Mouse (Mus musculus) small intestine, adult 2 months (tissue): Measurements from ENCODE around the gene Gtpbp10. TPM values are rescaled to one million over a fixed set of nuclear protein-coding genes. Genes with fewer than 3 reads are reported as not detected.

Experiments used
- H3K27ac ChIP-seq: fragments of 200-500 bp; 2 replicates; pipeline ENCODE4 v1.5.1; 2012; ENCODE audit warnings: low read depth, low read length, control low read depth, inconsistent platforms; ENCODE audit not compliant: insufficient read depth
- H3K27me3 ChIP-seq: fragments of 200-500 bp; 2 replicates; pipeline ENCODE4 v1.6.1; 2012; ENCODE audit warnings: mild to moderate bottlenecking, moderate library complexity, low read length, inconsistent platforms; ENCODE audit not compliant: control insufficient read depth, insufficient read depth
- H3K36me3 ChIP-seq: fragments of 200-500 bp; 2 replicates; pipeline ENCODE4 v1.6.1; 2012; ENCODE audit warnings: mild to moderate bottlenecking, low read length, control low read depth, inconsistent platforms; ENCODE audit not compliant: control insufficient read depth, insufficient read depth
- H3K4me1 ChIP-seq: fragments of 200-500 bp; 2 replicates; pipeline ENCODE4 v1.6.1; 2012; ENCODE audit warnings: low read length, inconsistent platforms, mixed read lengths; ENCODE audit not compliant: control insufficient read depth, insufficient read depth, insufficient read length
- H3K4me3 ChIP-seq: fragments of 200-500 bp; 2 replicates; pipeline ENCODE4 v1.5.1; 2012; ENCODE audit warnings: low read depth, mild to moderate bottlenecking, control low read depth, inconsistent platforms, low read length, moderate library complexity
- CTCF ChIP-seq: fragments of 200-500 bp; IDR thresholded peaks from 2 replicates; pipeline ENCODE4 v1.5.1; 2012; ENCODE audit warnings: low read depth, mild to moderate bottlenecking, control low read depth, inconsistent platforms, low read length, moderate library complexity, mixed read lengths; ENCODE audit not compliant: insufficient replicate concordance, insufficient read length; ENCODE audit errors: extremely low read depth
- POLR2A ChIP-seq: fragments of 200-500 bp; IDR thresholded peaks from 2 replicates; pipeline ENCODE4 v1.6.1; 2012; ENCODE audit warnings: low read depth, mild to moderate bottlenecking, control low read depth, inconsistent platforms, low read length, moderate library complexity
- WGBS: fragments of 180-500 bp; shearing (Covaris S2); methylation state at CpG from one replicate; pipeline ENCODE4 v1.1.7; 2018; 5-methylcytosine and 5-hydroxymethylcytosine counted together
- polyA plus RNA-seq: library from polyadenylated mRNA; depleted of rRNA; stranded (reverse); fragments of >200 nt; gene quantifications from 2 replicates; pipeline ENCODE4 v1.2.3, GENCODE M21; 2012

The Gtpbp10 gene
- polyA plus RNA-seq, 1 experiment, result 0.46 TPM

DNA sequence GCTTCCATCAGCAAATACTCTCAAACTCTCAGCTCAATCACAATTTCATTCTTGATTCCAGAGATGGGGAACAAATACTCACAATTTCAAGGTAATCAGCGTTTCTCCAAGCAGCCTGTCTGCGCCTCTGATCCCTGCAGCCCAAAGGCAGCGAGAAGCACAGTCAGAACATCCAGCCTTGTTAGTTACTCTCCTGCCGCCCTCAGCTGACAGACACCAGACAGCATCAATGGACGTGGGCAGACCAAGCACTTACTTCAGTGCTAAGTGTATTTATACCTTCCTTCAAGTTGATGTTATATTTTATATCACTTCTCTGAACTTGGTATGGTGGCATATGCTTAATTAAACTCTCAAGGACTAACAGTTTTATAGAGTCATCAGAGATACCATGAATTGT lies 48.3 kb downstream of the Gtpbp10 start:
- H3K27ac ChIP-seq, result no peak overlapping the region
- H3K27me3 ChIP-seq, result no peaks in the 10 kb centered on the region
- no peak for TF ChIP-seq CTCF
- TF ChIP-seq POLR2A, result no peak
- no peaks in the 10 kb centered on the region for H3K4me1 ChIP-seq
- 0 out of 2 replicates have a peak, but pooled peaks cover 1% of the 10 kb centered on the region for H3K36me3 ChIP-seq
- no peak overlapping the region for H3K4me3 ChIP-seq
- 92% methylated on average over 5 of the region's 5 CpGs for WGBS

DNA sequence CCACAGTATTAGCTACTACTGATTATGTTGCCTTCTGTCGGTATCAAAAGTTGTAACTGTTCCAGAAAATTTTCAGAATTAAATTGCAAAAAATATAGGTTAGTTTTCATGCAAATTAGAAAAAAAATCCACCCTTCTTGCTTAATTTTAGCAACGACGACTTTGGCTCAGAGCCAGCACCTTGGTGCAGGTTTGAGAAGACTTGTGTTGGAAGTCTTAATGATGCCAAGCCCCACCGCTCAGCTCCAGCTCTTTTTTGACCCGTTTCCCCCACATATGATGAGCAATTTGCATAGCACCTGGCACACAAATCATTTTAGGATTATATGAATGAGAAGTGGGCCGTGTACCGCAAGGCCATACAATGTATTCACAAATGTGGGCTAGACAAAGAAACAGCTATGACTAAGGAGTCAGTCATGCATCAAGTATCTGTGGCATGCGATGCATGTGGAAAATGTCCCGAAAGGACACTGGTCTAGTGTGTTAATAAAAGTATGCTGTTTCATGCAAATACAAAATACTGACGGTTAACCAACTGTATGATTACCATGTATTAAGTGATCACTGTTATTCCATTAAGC lies 48.9 kb downstream of the Gtpbp10 start:
- H3K4me1 ChIP-seq, result no peaks in the 10 kb centered on the region
- 0 out of 2 replicates have a peak, but pooled peaks cover 1% of the 10 kb centered on the region for H3K36me3 ChIP-seq
- TF ChIP-seq POLR2A (no peak), CTCF (no peak)
- H3K4me3 ChIP-seq, result no peak overlapping the region
- no peak overlapping the region for H3K27ac ChIP-seq
- no peaks in the 10 kb centered on the region for H3K27me3 ChIP-seq
- WGBS, result 82% methylated on average over 10 of the region's 10 CpGs

DNA sequence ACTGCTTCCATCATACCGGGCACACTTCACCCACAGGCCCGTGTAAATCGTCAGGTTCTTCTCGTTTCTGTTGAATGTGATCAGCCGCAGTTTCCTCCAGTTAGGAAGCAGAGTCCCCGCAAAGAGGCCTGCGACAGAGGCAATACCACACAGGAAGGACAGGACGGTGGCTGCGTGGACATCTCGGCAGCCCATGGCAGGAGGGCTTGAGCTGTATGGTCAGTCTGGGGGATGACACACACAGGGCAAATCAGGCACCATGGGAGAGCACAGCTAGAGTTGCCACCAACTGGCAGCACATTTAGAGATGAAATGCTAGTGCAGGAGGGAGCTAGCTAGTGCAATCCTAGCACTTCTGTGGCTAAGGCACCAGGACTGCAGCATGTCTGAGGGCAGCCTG lies 51.1 kb downstream of the Gtpbp10 start:
- H3K27ac ChIP-seq, result no peak overlapping the region
- TF ChIP-seq CTCF, result no peak
- no peak for TF ChIP-seq POLR2A
- no peaks in the 10 kb centered on the region for H3K4me1 ChIP-seq
- H3K27me3 ChIP-seq, result no peaks in the 10 kb centered on the region
- H3K36me3 ChIP-seq, result peaks cover 5% of the 10 kb centered on the region; the same call in 1 of the 2 replicates
- H3K4me3 ChIP-seq, result no peak overlapping the region
- WGBS, result 93% methylated on average over 10 of the region's 10 CpGs

DNA sequence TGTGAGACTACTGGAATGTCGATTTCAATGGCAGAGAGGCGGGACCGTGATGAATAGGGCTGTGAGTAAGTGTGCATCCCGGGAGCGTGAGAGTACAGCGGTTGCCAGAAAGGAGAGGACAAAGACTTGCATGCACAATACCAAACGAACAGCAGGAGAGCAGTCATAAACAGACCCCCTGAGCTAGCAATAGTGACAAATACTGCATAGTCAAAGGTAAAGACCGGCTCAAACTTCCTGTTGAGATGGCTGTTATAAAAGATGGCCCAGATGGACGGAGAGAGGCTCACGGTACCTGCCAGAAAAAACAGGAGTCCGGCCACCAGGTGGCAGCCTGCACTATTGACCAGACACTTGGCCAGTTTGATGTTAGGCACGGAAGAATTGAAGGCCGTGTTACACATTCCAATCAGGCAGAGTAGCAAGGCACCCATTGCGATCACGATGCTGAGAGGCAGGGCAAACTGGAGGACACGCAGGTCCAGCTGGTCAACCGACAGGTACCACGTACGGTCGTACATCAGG lies 51.6 kb downstream of the Gtpbp10 start:
- Histone ChIP-seq H3K4me3 (no peak overlapping the region), H3K4me1 (no peaks in the 10 kb centered on the region), H3K27me3 (no peaks in the 10 kb centered on the region), H3K27ac (no peak overlapping the region), H3K36me3 (peaks cover 5% of the 10 kb centered on the region; the same call in 1 of the 2 replicates)
- no peak for TF ChIP-seq POLR2A
- peak; percentile 72; the same call in 1 of the 2 replicates for TF ChIP-seq CTCF
- WGBS, result 51% methylated on average over 20 of the region's 20 CpGs

DNA sequence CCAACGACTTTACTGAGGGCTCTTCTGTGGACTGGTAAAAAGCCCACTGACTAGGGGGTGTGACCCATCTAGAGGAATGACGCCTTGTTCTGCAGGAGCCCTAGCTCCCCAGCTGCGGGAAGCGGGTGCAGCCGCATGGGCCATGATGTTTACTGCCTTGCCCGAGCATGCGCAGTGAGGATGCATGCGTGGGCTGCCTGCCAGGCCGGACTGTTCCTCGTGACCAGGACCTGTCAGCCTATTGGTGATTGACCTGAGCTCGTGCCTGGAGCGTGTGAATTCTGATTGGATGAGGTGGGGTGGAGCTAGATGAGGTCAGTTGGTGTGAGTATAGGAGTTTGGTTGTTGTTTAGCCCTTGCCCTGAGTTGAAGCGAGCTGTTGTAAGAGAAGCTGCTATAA lies 54.9 kb downstream of the Gtpbp10 start:
- 84% methylated on average over 13 of the region's 13 CpGs for WGBS
- Histone ChIP-seq H3K36me3 (peaks cover 4% of the 10 kb centered on the region; the same call in 1 of the 2 replicates), H3K4me1 (no peaks in the 10 kb centered on the region), H3K4me3 (no peak overlapping the region), H3K27ac (no peak overlapping the region), H3K27me3 (no peaks in the 10 kb centered on the region)
- no peak for TF ChIP-seq POLR2A
- no peak for TF ChIP-seq CTCF

DNA sequence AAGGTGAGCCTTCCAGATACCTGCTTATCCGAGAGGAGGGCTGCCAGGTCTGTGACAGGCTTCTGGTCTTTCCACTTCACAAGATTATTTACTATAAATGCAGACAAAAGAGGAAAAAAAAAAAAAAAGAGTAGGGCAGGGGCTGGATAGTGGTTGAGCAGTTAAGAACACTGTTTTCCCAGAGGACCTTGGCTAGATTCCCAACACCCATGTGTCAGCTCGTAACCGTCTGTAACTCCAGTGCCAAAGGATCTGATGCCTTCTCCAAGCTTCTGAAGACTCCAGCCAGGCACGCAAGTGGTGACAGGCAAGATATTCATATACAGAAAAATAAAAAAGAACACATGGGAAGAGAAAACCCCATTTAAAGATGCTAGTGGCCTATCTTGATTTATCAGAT lies 56.0 kb downstream of the Gtpbp10 start:
- Histone ChIP-seq H3K27ac (no peak overlapping the region), H3K27me3 (no peaks in the 10 kb centered on the region)

DNA sequence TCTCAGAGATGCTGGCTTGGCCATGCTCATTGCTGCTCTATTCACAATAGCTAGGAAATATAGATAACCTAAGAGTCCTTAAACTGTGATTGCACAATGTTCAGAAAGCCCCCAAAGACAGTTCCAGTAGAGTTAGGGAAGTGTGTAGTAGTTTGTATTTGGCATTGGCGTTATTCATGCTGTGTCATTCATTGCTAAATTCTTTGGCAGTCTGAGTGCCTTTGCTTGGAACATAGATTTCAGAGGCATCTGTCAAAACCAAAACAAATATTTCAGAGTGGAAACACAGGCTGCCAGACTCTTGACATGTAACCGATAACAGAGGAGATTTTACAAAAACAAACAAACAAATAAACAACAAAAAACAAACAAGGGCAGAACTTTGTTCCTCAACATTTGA lies 57.8 kb downstream of the Gtpbp10 start:
- TF ChIP-seq POLR2A (no peak), CTCF (no peak)
- H3K4me1 ChIP-seq, result no peaks in the 10 kb centered on the region
- no peaks in the 10 kb centered on the region for H3K27me3 ChIP-seq
- 64% methylated on average over 2 of the region's 2 CpGs for WGBS
- peaks cover 4% of the 10 kb centered on the region; the same call in 1 of the 2 replicates for H3K36me3 ChIP-seq
- H3K4me3 ChIP-seq, result no peak overlapping the region
- no peak overlapping the region for H3K27ac ChIP-seq

More for the DNA sequence above, 56.0 kb downstream of the Gtpbp10 start:
- peaks cover 4% of the 10 kb centered on the region; the same call in 1 of the 2 replicates for H3K36me3 ChIP-seq
- TF ChIP-seq POLR2A (no peak), CTCF (no peak)
- H3K4me3 ChIP-seq, result no peak overlapping the region
- WGBS, result 77% methylated on average over 4 of the region's 4 CpGs
- no peaks in the 10 kb centered on the region for H3K4me1 ChIP-seq

DNA sequence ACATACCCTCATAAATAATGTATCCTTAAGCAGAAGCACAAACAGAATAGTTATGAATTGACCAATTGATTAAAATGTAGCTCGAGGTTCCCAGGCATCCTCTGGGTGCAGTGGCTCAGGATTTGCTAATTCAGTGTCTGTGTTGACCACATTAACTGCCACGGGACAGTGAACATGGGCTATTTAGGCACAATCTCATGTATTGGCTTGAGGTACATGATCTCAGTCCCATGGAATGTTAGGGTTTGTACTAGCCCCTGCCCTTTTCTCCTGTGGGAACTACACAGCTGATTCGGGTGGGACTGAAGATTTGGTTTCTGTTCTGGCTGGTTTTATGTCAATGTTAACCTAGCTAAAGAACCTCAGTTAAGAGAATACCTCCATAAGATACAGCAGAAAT lies 62.9 kb downstream of the Gtpbp10 start:
- 39% methylated on average over 3 of the region's 3 CpGs for WGBS
- H3K36me3 ChIP-seq, result no peaks in the 10 kb centered on the region
- TF ChIP-seq CTCF, result no peak
- no peak for TF ChIP-seq POLR2A
- H3K4me1 ChIP-seq, result peaks cover 2% of the 10 kb centered on the region; the same call in 1 of the 2 replicates
- H3K27me3 ChIP-seq, result no peaks in the 10 kb centered on the region
- H3K27ac ChIP-seq, result no peak overlapping the region
- no peak overlapping the region for H3K4me3 ChIP-seq
